Mouse (Mus musculus) forelimb bud, embryonic 11.5 days (tissue): ENCODE data around the gene Prpf31.
"Not testable (repeated sequence)": the region's sequence is repeated elsewhere in the genome, so short reads cannot be mapped to it uniquely, and the experiment has no call there.

Source experiments
- DNase-seq: peaks from one replicate; pipeline ENCODE4 v3.0.0-alpha.2; 2012; ENCODE audit warnings: low read depth, low spot score

The Prpf31 gene

GRCm38 (mm10) chr7:3629543-3630477, at the start of gene Prpf31, which contains the start of gene Tfpt:
Gene Prpf31 (plus strand): TSS chr7:3629985.
Gene Tfpt (minus strand): TSS chr7:3629929.
- peak; percentile 96 for DNase-seq

GRCm38 (mm10) chr7:3580029-3580428, 49.8 kb upstream of the Prpf31 start:
- no peak for DNase-seq

GRCm38 (mm10) chr7:3585763-3586162, 44.0 kb upstream of the Prpf31 start:
- no peak for DNase-seq

GRCm38 (mm10) chr7:3586255-3586654, 43.5 kb upstream of the Prpf31 start:
- no peak for DNase-seq

- DNase-seq = no peak
Observed at GRCm38 (mm10) chr7:3587292-3587691, 42.5 kb upstream of the Prpf31 start.

- no peak for DNase-seq
Observed at GRCm38 (mm10) chr7:3590550-3590949, 39.2 kb upstream of the Prpf31 start.

GRCm38 (mm10) chr7:3591534-3591933, 38.3 kb upstream of the Prpf31 start:
- no peak for DNase-seq

GRCm38 (mm10) chr7:3593855-3594254, 35.9 kb upstream of the Prpf31 start:
- no peak for DNase-seq

GRCm38 (mm10) chr7:3594686-3595085, 35.1 kb upstream of the Prpf31 start:
- no peak for DNase-seq

GRCm38 (mm10) chr7:3595146-3595545, 34.6 kb upstream of the Prpf31 start:
- no peak for DNase-seq

GRCm38 (mm10) chr7:3597755-3598154, 32.0 kb upstream of the Prpf31 start:
- not testable (repeated sequence) for DNase-seq

GRCm38 (mm10) chr7:3601119-3601518, 28.7 kb upstream of the Prpf31 start:
- peak; percentile 75 for DNase-seq

GRCm38 (mm10) chr7:3606798-3607197, 23.0 kb upstream of the Prpf31 start:
- DNase-seq = no peak

- no peak for DNase-seq
Observed at GRCm38 (mm10) chr7:3607391-3607790, 22.4 kb upstream of the Prpf31 start.

GRCm38 (mm10) chr7:3608668-3609067, 21.1 kb upstream of the Prpf31 start:
- DNase-seq = no peak

GRCm38 (mm10) chr7:3609082-3609481, 20.7 kb upstream of the Prpf31 start:
- DNase-seq = no peak

GRCm38 (mm10) chr7:3610437-3610836, 19.3 kb upstream of the Prpf31 start:
- DNase-seq = no peak

- no peak for DNase-seq
Observed at GRCm38 (mm10) chr7:3611006-3611405, 18.8 kb upstream of the Prpf31 start.

GRCm38 (mm10) chr7:3614021-3614420, 15.8 kb upstream of the Prpf31 start:
- DNase-seq = no peak

- no peak for DNase-seq
Observed at GRCm38 (mm10) chr7:3616057-3616388, 13.8 kb upstream of the Prpf31 start, which contains the start of gene Oscar. Gene Oscar (minus strand): TSS chr7:3616157.

GRCm38 (mm10) chr7:3616389-3617241, 13.2 kb upstream of the Prpf31 start:
- no peak for DNase-seq

GRCm38 (mm10) chr7:3617242-3617995, 12.4 kb upstream of the Prpf31 start, which contains the start of gene Ndufa3:
Gene Ndufa3 (plus strand): TSS chr7:3617373.
- DNase-seq = peak; percentile 89
